Mouse (Mus musculus): Measurements from ENCODE around the gene Ifitm10.

GRCm38 (mm10) chr7:142373641-142374412 lies at the start of gene Ifitm10:
- TF ChIP-seq CTCF (IDR thresholded peaks at IDR 0.05; ENCODE audit: insufficient read depth, low read length) (no peak), POLR2A (IDR thresholded peaks at IDR 0.05; ENCODE audit: borderline replicate concordance, extremely low read depth, low read depth, low read length) (no peak)

Data from lung, adult 2 months (tissue).